Mouse (Mus musculus) embryonic fibroblast, embryonic 13.5 days (primary cell): Measurements from ENCODE around the gene Olfr1317. TPM values are rescaled to one million over a fixed set of nuclear protein-coding genes. Genes with fewer than 3 reads are reported as not detected.

Experiments
- H3K27ac ChIP-seq: 2 replicates; pipeline ENCODE4 v1.5.1; 2012; ENCODE audit warnings: low read length, control low read depth, inconsistent platforms; ENCODE audit not compliant: insufficient read depth
- H3K4me1 ChIP-seq: 2 replicates; pipeline ENCODE4 v1.6.1; 2011; ENCODE audit warnings: low read length; ENCODE audit not compliant: control insufficient read depth, insufficient read depth
- H3K4me3 ChIP-seq: 2 replicates; pipeline ENCODE4 v1.5.1; 2011; ENCODE audit warnings: mild to moderate bottlenecking, control low read depth, low read length; ENCODE audit not compliant: insufficient read depth
- CTCF ChIP-seq: IDR thresholded peaks from 2 replicates; pipeline ENCODE4 v1.5.1; 2011; ENCODE audit warnings: mild to moderate bottlenecking, control low read depth, low read length, moderate library complexity, borderline replicate concordance; ENCODE audit not compliant: insufficient read depth
- POLR2A ChIP-seq: IDR thresholded peaks from 2 replicates; pipeline ENCODE4 v1.6.1; 2011; ENCODE audit warnings: low read depth, mild to moderate bottlenecking, control low read depth, low read length, moderate library complexity
- polyA plus RNA-seq: library from polyadenylated mRNA; stranded (reverse); fragments of >200 nt; gene quantifications from 2 replicates; pipeline ENCODE4 v1.2.4, GENCODE M21; 2011; ENCODE audit warnings: low read depth; ENCODE audit not compliant: missing spikeins, insufficient read length

Olfr1317 gene
- polyA plus RNA-seq = not detected in 2 replicates

DNA sequence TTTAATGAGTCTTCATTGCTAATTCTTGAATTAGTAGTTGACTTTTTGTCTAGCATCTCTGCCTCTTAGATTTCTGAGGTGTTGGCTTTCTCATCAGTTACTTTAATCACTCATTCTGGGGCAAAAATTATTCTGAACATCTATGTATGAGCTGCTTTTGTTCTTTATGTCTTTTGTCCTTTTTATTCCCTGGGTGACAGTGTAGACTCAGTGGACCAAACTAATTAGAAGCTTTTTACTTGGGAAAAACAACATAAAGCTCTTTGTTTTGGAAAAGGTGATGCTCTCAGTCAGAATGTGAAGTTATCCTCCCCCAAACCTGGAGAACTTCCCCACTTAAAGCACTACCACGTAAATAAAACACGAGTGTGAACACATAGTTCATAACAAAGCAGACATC lies at the start of gene Olfr1317:
Gene Olfr1317 (plus strand): TSS at position 301 of the 400 bp plus-strand sequence.
- Histone ChIP-seq H3K4me3 (no peak within 1 kb of the TSS), H3K4me1 (no peaks in the 10 kb centered on the region)
- TF ChIP-seq POLR2A (no peak), CTCF (no peak)

DNA sequence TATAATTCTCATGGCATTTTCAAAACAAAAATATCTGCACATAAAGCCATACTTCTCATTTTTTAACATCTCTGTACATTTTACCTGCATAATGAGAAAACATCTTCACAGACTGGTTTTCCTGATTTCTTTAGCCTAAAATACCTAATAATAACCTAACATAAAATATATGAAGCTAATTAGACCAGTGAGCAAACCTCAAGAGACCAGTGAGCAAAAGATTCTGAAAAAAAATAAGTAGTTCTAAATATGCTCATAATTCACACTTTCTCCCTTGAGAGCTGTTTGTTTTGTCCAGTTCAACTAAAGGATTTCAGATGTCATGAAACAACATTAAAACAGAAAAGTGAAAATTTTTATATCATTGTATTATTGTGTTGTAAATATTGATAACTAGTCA lies 43.4 kb upstream of the Olfr1317 start, which contains the start of gene Olfr1314:
Gene Olfr1314 (minus strand): TSS at position 101 of the 400 bp plus-strand sequence.
- no peaks in the 10 kb centered on the region for H3K4me1 ChIP-seq
- TF ChIP-seq CTCF (no peak), POLR2A (no peak)
- H3K4me3 ChIP-seq = no peak within 1 kb of the TSS
- no peak within 1 kb of the TSS for H3K27ac ChIP-seq

More for the DNA sequence above, at the start of gene Olfr1317:
- H3K27ac ChIP-seq = no peak within 1 kb of the TSS

DNA sequence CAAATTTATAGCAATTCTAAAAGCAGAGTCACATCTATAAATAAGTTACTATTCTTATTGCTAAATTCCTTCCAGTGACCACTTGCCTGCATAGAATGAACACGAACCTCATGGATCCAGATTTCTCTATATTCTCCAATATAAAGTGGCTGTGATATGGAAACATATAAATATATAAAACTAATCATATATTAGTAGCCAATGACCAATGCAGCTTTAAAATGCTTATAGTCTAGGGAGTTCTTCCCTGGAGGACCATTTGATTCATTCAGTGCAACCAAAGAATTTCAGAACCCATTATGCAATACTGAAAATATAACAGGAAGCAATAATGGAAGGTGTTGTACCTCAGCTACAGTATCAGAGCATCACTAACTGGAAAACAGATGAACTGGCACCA lies 24.8 kb upstream of the Olfr1317 start, which contains the start of gene Olfr1315-ps1:
Gene Olfr1315-ps1 (minus strand): TSS at position 101 of the 400 bp plus-strand sequence.
- H3K4me1 ChIP-seq = no peaks in the 10 kb centered on the region
- no peak within 1 kb of the TSS for H3K27ac ChIP-seq
- H3K4me3 ChIP-seq = no peak within 1 kb of the TSS
- TF ChIP-seq POLR2A (no peak), CTCF (no peak)

DNA sequence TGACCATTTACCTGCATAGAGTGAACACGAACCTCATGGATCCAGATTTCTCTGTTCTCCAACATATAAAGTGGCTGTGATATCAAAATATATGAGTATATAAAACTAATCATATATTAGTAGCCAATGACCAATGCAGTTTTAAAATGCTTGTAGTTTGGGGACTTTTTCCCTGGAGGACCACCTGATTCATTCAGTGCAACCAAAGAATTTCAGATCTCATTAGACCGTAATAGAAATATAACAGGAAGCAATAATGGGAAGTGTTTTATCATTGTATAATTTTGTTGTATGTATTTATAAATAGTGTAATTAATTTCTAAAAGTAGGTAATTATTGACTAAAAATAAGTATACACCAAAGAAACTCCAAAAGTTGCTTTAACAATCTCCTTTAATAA lies 5.3 kb upstream of the Olfr1317 start, which contains the start of gene Olfr1316:
Gene Olfr1316 (minus strand): TSS at position 101 of the 400 bp plus-strand sequence.
- H3K4me1 ChIP-seq = no peaks in the 10 kb centered on the region
- no peak within 1 kb of the TSS for H3K4me3 ChIP-seq
- TF ChIP-seq CTCF = no peak
- no peak for TF ChIP-seq POLR2A
- no peak within 1 kb of the TSS for H3K27ac ChIP-seq

DNA sequence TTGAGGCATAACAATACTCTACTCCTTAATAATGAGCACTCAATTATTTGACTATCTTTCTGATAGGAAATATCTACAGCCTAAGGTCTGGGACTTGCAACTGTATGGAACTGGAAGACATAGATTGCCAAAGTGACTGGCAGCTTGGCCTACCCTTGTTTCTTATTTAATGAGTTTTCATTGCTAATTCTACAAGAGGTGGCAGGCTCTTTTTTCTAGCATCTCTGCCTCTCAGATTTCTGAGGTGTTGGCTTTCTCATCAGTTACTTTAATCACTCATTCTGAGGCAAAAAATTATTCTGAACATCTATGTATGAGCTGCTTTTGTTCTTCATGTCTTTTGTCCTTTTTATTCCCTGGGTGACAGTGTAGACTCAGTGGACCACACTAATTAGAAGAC lies 13.8 kb downstream of the Olfr1317 start, which contains the start of gene Olfr1318:
Gene Olfr1318 (plus strand): TSS at position 301 of the 400 bp plus-strand sequence.
- Histone ChIP-seq H3K4me3 (no peak within 1 kb of the TSS), H3K27ac (no peak within 1 kb of the TSS), H3K4me1 (no peaks in the 10 kb centered on the region)
- TF ChIP-seq POLR2A = no peak
- TF ChIP-seq CTCF = no peak

Other genes starting within 250 kb of the Olfr1317 start
- not detected in 2 replicates for gene Olfr1306, start 224.1 kb upstream of the Olfr1317 start, polyA plus RNA-seq
- 0.03 TPM in 1 of 2 replicates, not detected in the other for gene Olfr1307, start 190.9 kb upstream of the Olfr1317 start, polyA plus RNA-seq
- gene Olfr1308, start 175.4 kb upstream of the Olfr1317 start, polyA plus RNA-seq = not detected in 2 replicates
- gene Olfr1309, start 150.0 kb upstream of the Olfr1317 start, polyA plus RNA-seq = 0.12 and 0.56 TPM in 2 replicates
- gene Olfr1310, start 127.6 kb upstream of the Olfr1317 start, polyA plus RNA-seq = 0.48 and 0.51 TPM in 2 replicates
- gene Olfr1311, start 115.9 kb upstream of the Olfr1317 start, polyA plus RNA-seq = not detected in 2 replicates
- 0.15 and 0.39 TPM in 2 replicates for gene Olfr1312, start 90.1 kb upstream of the Olfr1317 start, polyA plus RNA-seq
- 0.37 and 0.39 TPM in 2 replicates for gene Olfr1313, start 62.5 kb upstream of the Olfr1317 start, polyA plus RNA-seq
- 1.6 and 2.3 TPM in 2 replicates for gene Olfr1314, start 43.5 kb upstream of the Olfr1317 start, polyA plus RNA-seq
- gene Olfr1315-ps1, start 24.9 kb upstream of the Olfr1317 start, polyA plus RNA-seq = 1.2 and 1.8 TPM in 2 replicates
- 1.3 and 1.9 TPM in 2 replicates for gene Olfr1316, start 5.4 kb upstream of the Olfr1317 start, polyA plus RNA-seq
- not detected in 2 replicates for gene Olfr1318, start 13.9 kb downstream of the Olfr1317 start, polyA plus RNA-seq
- gene Lpcat4, start 99.1 kb downstream of the Olfr1317 start, polyA plus RNA-seq = 21.6 and 25.3 TPM in 2 replicates
- gene Nutm1, start 119.0 kb downstream of the Olfr1317 start, polyA plus RNA-seq = not detected in 2 replicates
- 70.7 and 79.5 TPM in 2 replicates for gene Nop10, start 121.6 kb downstream of the Olfr1317 start, polyA plus RNA-seq
- 27.9 and 29.2 TPM in 2 replicates for gene Slc12a6, start 125.5 kb downstream of the Olfr1317 start, polyA plus RNA-seq
- gene Gm21985, start 126.0 kb downstream of the Olfr1317 start, polyA plus RNA-seq = not detected in 2 replicates
- gene Emc4, start 227.7 kb downstream of the Olfr1317 start, polyA plus RNA-seq = 65.8 and 71.9 TPM in 2 replicates
- 24.9 and 26.1 TPM in 2 replicates for gene Katnbl1, start 238.9 kb downstream of the Olfr1317 start, polyA plus RNA-seq